Mouse (Mus musculus) lung, embryonic 14.5 days (tissue): ENCODE measurements at regions not wholly inside any gene's neighbourhood (a gene's known extent, or its start where the extent isn't known, plus 50 kb on each side); places are given as distances from the start of the nearest gene placed in this dataset.

Source experiments
- ATAC-seq: fragments of 200-750 bp; cut with Nextera tagmentation; 2 replicates; pipeline ENCODE4 v1.8.0; 2017; ENCODE audit warnings: mild to moderate bottlenecking, moderate TSS enrichment, moderate library complexity; ENCODE audit not compliant: insufficient read depth
- DNase-seq: peaks from one replicate; pipeline ENCODE4 v3.0.0-alpha.2; 2015
- H3K27ac ChIP-seq: fragments of 300-500 bp; sonication (generic); 2 replicates; pipeline ENCODE4 v1.5.1; 2014; ENCODE audit warnings: low read depth, mild to moderate bottlenecking, moderate library complexity
- H3K27me3 ChIP-seq: fragments of 300-500 bp; sonication (generic); 2 replicates; pipeline ENCODE4 v1.6.1; 2014; ENCODE audit warnings: low read length, control low read depth; ENCODE audit not compliant: insufficient read depth
- H3K36me3 ChIP-seq: fragments of 300-500 bp; sonication (generic); 2 replicates; pipeline ENCODE4 v1.6.1; 2014; ENCODE audit warnings: control low read depth; ENCODE audit not compliant: insufficient read depth
- H3K4me1 ChIP-seq: fragments of 300-500 bp; sonication (generic); 2 replicates; pipeline ENCODE4 v1.6.1; 2014; ENCODE audit warnings: antibody characterized with exemption, control low read depth; ENCODE audit not compliant: insufficient read depth
- H3K4me2 ChIP-seq: fragments of 300-500 bp; sonication (generic); 2 replicates; pipeline ENCODE4 v1.6.1; 2014; ENCODE audit warnings: mild to moderate bottlenecking
- H3K4me3 ChIP-seq: fragments of 300-500 bp; sonication (generic); 2 replicates; pipeline ENCODE4 v1.5.1; 2014; ENCODE audit warnings: low read depth, low read length
- H3K9ac ChIP-seq: fragments of 300-500 bp; sonication (generic); 2 replicates; pipeline ENCODE4 v1.6.1; 2014
- H3K9me3 ChIP-seq: fragments of 300-500 bp; sonication (generic); 2 replicates; pipeline ENCODE4 v1.6.1; 2016; ENCODE audit warnings: low read depth, low read length, control low read depth
- CTCF ChIP-seq: IDR thresholded peaks from 2 replicates; pipeline ENCODE4 v1.5.1; 2016; ENCODE audit warnings: antibody characterized with exemption, low read depth
- WGBS: fragments of 180-500 bp; shearing (Covaris S2); extraction: QIAGEN DNeasy Blood & Tissue Kit; methylation state at CpG from one replicate; pipeline ENCODE4 v1.1.7; 2014; 5-methylcytosine and 5-hydroxymethylcytosine counted together

DNA sequence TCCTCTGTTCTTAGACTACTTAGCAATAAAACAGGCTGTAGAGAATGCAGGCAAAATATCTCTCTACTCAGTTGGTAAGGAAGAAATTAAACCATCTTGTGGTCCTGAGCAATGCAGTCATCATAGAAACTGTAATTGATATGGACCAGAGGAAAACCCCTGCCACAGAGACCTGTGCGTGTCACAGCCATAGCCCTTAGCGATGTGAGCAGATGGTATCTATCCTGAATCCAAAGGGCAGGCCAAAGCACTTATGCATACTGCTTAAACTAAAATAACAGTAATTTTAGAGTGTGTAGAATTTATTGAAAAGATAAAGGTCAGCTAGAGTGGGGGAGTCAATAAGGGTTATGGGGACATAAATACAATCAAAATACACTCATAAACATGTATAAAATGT is 212.0 kb downstream of the Kcnrg start:
- TF ChIP-seq CTCF, result no peak
- Histone ChIP-seq H3K9me3 (no peaks in the 10 kb centered on the region), H3K4me2 (no peak overlapping the region), H3K4me1 (no peaks in the 10 kb centered on the region), H3K9ac (no peak overlapping the region), H3K36me3 (no peaks in the 10 kb centered on the region), H3K27me3 (no peaks in the 10 kb centered on the region), H3K27ac (no peak overlapping the region), H3K4me3 (no peak overlapping the region)
- ATAC-seq, result no peak
- DNase-seq, result no peak
- 83% methylated on average over 2 of the region's 2 CpGs for WGBS

DNA sequence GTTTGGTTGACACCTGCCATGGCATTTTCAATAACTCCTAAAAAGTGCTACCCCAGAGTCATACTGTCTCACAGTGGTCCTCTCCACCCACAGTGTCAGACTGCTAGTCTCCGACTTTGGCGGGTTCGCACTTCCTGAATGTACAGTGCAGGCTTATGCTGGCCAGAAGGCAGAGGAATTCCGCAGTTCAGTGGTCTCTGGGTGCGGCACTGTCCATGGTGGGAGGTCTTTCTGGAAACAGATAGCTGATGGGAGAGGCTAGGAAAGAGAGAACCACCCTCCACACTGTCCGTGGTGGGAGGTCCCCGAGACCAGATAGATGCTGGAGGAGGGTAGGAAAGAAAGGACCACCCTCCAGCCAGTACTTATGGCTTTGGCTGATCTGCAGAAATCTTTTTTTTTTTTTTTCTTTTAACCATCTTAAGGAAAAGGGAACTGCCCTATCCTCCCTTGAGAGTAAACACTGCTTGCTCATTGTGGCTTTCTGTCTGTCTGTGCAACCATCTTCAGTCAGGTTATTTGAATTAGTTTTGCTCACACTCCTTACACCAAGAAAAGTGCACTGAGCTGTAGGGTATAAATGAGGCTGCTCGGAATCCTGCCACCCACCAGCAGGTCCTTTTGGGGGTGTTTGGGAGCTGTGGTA is 227.2 kb downstream of the Kcnrg start:
- Histone ChIP-seq H3K27me3 (no peaks in the 10 kb centered on the region), H3K4me2 (0 out of 2 replicates have a peak overlapping the region, but pooled peaks have one; percentile 2), H3K4me3 (no peak overlapping the region), H3K36me3 (no peaks in the 10 kb centered on the region), H3K9me3 (no peaks in the 10 kb centered on the region), H3K27ac (no peak overlapping the region), H3K9ac (no peak overlapping the region), H3K4me1 (peaks cover 17% of the 10 kb centered on the region; the same call in 1 of the 2 replicates)
- 20% methylated on average over 8 of the region's 8 CpGs for WGBS
- DNase-seq (peak; percentile 78), ATAC-seq (peak; percentile 82)
- no peak for TF ChIP-seq CTCF

DNA sequence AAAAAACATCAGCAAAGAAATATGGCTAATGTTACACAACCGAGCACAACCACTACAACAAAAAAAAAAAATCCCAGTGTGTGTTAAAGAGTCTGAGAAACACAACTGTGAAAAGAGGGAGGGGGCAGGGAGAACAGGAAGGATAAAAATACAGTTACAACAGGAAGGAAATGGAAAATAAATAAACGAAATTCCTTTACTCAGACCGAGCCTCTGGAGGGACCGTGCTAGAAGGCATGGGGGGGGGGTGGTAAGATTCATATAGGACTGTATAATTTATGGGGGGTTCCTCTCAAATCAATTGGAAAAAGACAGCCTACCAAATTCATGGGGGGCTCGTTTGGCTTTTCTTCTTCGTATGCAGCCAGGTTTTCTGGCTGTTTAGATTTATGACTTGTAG is 228.5 kb downstream of the Kcnrg start:
- Histone ChIP-seq H3K36me3 (no peaks in the 10 kb centered on the region), H3K9ac (no peak overlapping the region), H3K27ac (no peak overlapping the region), H3K4me1 (peaks cover 17% of the 10 kb centered on the region; the same call in 1 of the 2 replicates), H3K9me3 (no peaks in the 10 kb centered on the region), H3K27me3 (no peaks in the 10 kb centered on the region), H3K4me3 (no peak overlapping the region), H3K4me2 (no peak overlapping the region)
- no peak for TF ChIP-seq CTCF
- ATAC-seq (0 out of 2 replicates have a peak, but pooled peaks have one; percentile 42), DNase-seq (peak; percentile 45)
- 14% methylated on average over 6 of the region's 6 CpGs for WGBS

DNA sequence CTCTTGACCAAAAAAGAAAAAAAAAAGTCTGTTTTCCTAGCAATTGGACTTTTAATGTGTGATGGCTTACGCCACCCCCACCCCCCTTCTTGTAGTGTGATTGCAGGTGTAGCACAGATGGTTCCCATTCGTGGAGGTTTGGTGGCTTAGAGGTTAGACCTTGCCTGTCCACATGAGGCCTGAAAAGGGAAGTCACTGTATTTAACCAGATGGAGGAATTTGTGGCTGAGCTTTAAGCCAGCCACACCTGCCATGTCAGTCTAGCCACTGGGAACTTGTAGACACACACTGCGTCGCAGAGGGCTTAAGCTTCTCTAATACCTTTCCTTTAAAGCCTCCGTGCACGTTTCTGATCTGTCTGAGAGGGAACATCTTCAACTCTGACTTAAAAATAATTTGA is 229.0 kb downstream of the Kcnrg start:
- peak overlapping the region; percentile 12; the same call in 1 of the 2 replicates for H3K27ac ChIP-seq
- no peak overlapping the region for H3K4me2 ChIP-seq
- H3K4me1 ChIP-seq, result peaks cover 17% of the 10 kb centered on the region; the same call in 1 of the 2 replicates
- DNase-seq (no peak), ATAC-seq (no peak)
- H3K36me3 ChIP-seq, result no peaks in the 10 kb centered on the region
- TF ChIP-seq CTCF, result no peak
- H3K4me3 ChIP-seq, result no peak overlapping the region
- no peak overlapping the region for H3K9ac ChIP-seq
- no peaks in the 10 kb centered on the region for H3K9me3 ChIP-seq
- WGBS, result 52% methylated on average over 6 of the region's 6 CpGs
- H3K27me3 ChIP-seq, result no peaks in the 10 kb centered on the region

DNA sequence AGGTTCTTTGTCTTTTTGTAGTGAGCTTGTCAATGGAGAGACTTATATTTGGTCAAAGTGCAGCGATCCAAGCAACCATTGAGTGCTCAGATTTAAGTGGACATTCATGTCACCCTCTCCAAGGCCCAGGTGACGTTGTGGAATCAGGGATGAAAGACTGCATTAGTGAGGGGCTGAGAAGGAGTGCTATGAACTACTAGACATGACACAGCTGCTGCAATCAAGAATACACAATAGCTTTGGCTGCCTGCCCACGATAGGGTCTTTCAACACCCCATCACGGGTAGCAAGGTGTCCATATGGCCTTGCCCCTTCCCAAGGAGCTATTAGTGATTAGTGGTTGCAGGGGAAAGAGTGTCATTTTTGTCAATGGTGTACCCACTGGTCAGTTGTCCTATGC is 229.7 kb downstream of the Kcnrg start:
- Histone ChIP-seq H3K27me3 (no peaks in the 10 kb centered on the region), H3K9ac (no peak overlapping the region), H3K9me3 (no peaks in the 10 kb centered on the region), H3K36me3 (no peaks in the 10 kb centered on the region), H3K4me2 (no peak overlapping the region), H3K4me1 (peaks cover 17% of the 10 kb centered on the region; the same call in 1 of the 2 replicates), H3K27ac (peak overlapping the region; percentile 12; the same call in 1 of the 2 replicates), H3K4me3 (no peak overlapping the region)
- TF ChIP-seq CTCF, result no peak
- ATAC-seq (no peak), DNase-seq (peak; percentile 39)
- WGBS, result 24% methylated on average over 4 of the region's 4 CpGs

DNA sequence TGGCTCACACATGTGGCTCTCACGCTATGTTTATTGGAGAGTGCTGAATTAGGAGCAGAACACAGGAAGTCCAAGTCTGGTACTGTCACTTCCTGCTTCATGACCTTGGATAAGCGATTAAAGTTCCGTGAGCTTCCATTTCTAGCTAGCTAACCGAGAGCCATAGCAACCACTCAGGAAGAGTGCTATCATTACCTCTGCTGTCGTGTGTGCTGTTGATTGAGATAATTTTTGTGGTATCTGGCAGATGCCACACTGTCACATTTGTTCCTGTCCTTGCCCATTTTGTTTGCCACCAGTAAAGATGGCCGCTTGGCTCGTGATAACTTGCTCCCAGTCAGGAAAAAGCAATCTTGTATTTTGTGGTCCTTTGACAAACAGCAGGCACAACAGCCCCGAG is 230.6 kb downstream of the Kcnrg start:
- Histone ChIP-seq H3K4me1 (peaks cover 17% of the 10 kb centered on the region; the same call in 1 of the 2 replicates), H3K4me2 (no peak overlapping the region), H3K27me3 (no peaks in the 10 kb centered on the region), H3K4me3 (no peak overlapping the region), H3K27ac (no peak overlapping the region), H3K9ac (no peak overlapping the region), H3K9me3 (no peaks in the 10 kb centered on the region), H3K36me3 (no peaks in the 10 kb centered on the region)
- 64% methylated on average over 8 of the region's 8 CpGs for WGBS
- DNase-seq (peak; percentile 23), ATAC-seq (no peak)
- TF ChIP-seq CTCF, result no peak

DNA sequence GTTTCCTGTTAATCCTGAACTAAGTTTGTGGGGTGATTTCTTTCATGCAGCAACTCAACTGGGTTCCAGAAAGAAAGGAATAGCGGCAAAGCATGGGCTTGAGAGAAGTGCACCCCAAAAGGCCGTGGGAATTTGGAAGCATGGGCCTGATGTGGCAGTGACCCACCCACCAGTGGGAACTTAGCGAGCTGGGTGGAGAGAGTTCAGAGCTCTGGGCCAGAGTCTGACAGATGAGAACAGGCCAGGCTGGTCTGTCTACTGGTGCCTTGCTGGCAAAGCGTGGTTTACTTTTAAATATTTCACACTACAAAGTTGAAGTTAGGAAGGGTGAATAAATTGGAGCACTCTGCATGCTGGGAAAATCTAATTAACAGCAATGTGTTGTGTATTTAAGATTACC is 235.2 kb downstream of the Kcnrg start:
- no peak for TF ChIP-seq CTCF
- Histone ChIP-seq H3K9ac (no peak overlapping the region), H3K9me3 (no peaks in the 10 kb centered on the region), H3K4me1 (no peaks in the 10 kb centered on the region), H3K4me2 (no peak overlapping the region), H3K27me3 (no peaks in the 10 kb centered on the region), H3K27ac (no peak overlapping the region), H3K36me3 (no peaks in the 10 kb centered on the region), H3K4me3 (no peak overlapping the region)
- DNase-seq (no peak), ATAC-seq (no peak)
- 83% methylated on average over 4 of the region's 4 CpGs for WGBS
